Mouse (Mus musculus) urinary bladder, postnatal 25 days (tissue): ENCODE measurements around the gene L2hgdh.

Experiments used
- DNase-seq: peaks from one replicate; pipeline ENCODE4 v3.0.0; 2022; ENCODE audit warnings: low spot score

Gene L2hgdh

GRCm38 (mm10) chr12:69724711-69725460 is at the start of gene L2hgdh, which contains the start of gene Atp5s:
L2hgdh (minus strand) TSS chr12:69724873.
Atp5s (plus strand) TSS chr12:69724950.
- peak; percentile 95 for DNase-seq

DNA sequence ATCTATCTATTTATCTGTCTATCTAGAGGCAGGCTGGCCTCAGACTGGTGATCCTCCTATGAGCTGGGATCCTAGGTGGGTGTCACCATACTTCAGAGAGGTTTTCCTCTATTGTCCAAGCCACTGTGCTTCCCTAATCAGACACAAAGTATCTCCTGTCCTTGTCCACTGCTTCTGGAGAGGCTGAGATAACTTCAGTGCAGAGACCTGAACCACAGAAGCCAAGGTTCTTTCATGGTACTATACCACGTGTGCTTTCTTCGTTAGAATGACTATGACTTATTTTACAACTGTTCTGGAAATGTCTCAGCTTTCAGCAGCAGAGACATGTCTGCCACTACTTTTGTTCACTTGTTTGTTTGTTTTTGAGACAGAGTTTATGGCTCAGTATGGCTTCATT is 44.2 kb upstream of the L2hgdh start:
- DNase-seq = no peak

DNA sequence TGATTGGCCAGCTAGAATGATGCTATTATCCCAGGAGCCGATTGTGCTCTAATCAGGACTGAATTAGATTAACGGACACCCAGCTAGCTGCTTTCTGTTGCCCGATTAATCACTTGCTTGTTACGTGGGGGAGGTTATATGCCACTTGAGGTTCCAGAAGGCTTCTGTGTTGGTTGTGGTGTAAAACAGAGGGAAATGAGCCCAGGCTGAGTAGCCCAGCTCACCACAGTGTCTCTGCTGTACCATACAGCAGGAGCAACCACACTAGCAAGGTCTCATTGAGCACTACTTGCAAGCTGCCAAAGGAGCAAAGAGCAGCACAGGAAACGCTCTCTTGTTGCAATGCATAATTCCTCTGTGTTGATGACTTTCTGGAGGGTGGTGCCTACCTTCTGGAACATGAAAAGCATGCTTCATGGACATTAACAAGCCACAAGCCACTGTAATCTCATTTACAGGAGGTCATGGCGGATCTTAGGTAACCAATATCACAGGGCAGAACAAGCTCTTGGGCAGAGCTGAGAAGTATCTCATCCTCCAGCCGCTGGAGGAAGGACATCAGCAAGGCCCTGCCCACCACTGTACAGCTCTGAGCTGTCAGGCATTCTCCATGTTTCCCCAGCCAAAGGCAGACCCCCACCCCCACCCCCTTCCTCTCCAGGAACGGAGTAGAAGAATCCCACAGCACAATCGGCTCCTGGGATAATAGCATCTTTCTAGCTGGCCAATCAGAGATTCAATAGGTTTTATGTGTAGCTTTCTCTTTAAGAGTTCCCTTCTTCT is 43.0 kb upstream of the L2hgdh start:
- DNase-seq = no peak

DNA sequence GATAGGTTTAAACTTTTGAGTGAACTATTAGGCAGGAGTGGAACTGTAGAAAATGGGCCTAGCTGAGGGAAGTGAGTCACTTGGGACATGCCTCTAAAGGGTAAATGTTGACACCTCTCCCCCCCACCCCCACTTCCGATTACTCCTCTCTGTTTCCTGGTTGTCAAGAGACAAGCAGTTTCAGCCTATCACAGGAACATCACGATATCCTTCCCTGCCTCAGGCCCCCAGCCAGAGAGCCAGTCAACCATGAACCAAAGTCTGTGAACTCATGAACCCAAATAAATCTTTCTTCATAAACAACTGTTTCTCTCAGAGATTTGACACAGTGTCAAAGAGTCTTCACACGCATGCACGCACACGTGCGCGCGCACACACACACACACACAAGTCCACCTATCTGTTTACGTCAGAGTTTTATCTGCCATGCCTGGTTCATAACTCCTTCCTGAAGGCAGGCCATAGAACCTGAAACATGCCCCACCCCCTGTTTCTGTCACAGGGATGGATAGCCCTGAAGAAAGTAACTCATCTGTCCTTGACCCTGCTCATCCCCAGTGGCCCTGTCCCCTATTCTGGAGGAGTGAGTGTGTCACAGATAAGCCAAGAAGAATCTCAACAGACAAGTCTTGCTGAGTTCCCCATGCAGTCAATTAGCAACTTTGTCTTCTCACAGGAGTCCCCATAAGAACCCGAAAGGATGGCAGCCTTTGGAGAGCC is 41.7 kb upstream of the L2hgdh start:
- no peak for DNase-seq

DNA sequence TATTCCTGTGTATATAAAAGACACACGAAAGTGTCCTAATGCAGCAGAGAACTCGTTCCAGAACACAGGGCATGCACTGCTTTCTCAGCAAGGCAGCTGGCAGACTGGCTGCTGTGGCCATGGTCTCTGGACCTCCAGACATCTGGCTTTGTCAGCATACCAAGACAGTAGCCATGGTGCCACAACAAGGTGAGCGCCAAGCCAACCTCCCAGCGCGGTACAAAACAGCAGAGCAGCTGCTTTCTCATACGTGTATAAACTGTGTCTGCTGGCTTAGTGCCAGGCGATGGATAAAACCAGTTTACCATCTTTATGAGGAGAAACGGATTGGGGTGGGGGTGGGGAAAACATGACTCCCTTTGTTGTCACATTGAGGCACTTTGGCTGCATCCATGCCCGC is 40.9 kb upstream of the L2hgdh start:
- no peak for DNase-seq

GRCm38 (mm10) chr12:69761603-69762002 is 36.9 kb upstream of the L2hgdh start:
- DNase-seq = no peak

DNA sequence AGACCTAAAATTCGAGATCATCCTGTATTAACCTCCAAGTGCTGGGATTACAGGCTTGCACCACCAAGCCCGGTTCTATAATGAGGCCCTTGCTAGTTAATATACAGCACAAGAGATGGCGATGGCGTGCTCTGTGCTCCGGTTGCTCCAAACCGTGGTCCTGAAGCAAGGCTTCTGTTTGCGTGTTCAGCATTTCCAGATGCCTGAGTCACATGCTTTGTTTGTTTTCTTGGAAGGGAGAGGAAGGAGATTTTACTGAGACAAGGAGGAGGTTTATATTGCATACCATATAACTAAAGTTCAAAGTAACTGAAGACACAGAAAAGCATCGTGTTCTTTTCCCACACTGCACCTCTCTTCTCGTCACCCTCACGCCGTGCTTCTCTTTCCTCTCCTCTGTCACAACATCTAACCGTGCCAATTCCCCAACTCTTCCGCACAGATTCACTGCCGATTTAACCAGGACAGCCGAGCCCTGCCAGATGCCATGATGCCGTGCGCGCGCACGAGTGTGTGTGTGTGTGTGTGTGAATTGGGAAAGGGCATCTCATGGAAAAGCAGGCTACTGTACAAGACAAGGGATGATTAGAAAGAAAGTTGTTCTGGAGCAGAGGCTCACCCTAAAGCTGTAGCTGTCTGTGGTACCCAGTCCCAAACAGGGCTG is 36.2 kb upstream of the L2hgdh start:
- DNase-seq = no peak

- no peak for DNase-seq
Measured at GRCm38 (mm10) chr12:69760014-69760413, 35.3 kb upstream of the L2hgdh start.

GRCm38 (mm10) chr12:69759267-69759885 is 34.7 kb upstream of the L2hgdh start:
- no peak for DNase-seq

GRCm38 (mm10) chr12:69758221-69759185 is 33.8 kb upstream of the L2hgdh start:
- no peak for DNase-seq

GRCm38 (mm10) chr12:69757418-69758141 is 32.9 kb upstream of the L2hgdh start:
- DNase-seq = peak; percentile 39

DNA sequence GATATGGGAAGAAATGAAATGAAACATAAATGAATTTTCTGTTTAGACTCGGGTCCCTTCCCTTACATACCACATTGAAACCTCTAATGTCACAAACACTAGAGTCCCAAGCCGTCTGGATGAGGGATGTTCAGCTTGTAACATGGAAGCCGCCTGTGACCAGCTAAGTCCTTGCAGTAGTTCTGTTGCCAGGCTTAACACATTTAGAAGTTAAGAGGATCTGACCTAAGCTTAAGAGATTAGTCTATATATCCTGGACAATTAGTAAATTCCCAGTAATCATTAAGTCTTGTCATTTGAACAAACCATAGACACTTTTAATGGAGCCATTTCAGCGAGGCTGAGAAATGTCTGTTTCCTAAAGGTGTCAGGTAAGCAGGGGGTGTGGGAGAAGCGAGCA is 31.3 kb upstream of the L2hgdh start:
- no peak for DNase-seq

GRCm38 (mm10) chr12:69753936-69754335 is 29.3 kb upstream of the L2hgdh start:
- DNase-seq = no peak

- no peak for DNase-seq
Measured at GRCm38 (mm10) chr12:69751864-69752341, 27.2 kb upstream of the L2hgdh start.

GRCm38 (mm10) chr12:69744138-69744537 is 19.5 kb upstream of the L2hgdh start:
- DNase-seq = no peak

DNA sequence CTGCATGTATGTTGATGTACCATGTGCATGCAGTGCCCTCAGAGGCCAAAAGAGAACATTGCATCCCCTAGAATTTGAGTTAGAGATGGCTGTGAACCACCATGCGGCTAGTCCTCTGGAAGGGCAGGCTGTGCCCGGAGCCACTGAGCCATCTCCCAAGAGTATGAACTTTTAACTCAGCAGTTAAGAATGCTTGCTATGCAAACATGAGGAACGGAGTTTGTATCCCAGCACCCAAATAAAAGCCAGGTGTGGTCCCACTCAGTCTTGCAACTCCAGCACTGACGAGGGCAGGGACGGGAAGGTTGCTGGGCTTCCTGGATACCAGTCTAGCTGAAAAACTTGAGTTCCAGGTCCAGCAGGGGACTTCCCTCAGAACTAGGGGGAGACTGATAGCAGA is 17.3 kb upstream of the L2hgdh start:
- DNase-seq = no peak

GRCm38 (mm10) chr12:69733923-69734322 is 9.2 kb upstream of the L2hgdh start:
- no peak for DNase-seq

DNA sequence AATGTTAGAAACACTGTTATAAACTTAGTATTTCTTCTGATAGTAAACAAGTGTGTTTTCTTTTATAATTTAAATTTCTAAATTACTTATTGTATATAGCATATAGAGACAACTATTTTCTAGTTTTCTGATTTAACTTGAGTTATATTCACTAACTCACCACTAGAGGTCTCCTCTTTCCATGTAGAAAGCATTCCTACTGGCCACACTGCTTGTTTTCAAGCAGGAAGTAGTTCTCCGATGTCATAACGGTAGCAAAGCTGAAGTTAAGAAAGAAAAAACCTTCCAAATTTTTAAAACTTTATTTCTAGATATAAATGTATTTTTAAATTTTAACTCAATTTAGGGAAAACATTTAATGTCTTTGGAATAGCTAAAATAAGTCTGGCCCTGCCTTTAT is 8.8 kb upstream of the L2hgdh start:
- DNase-seq = no peak

- DNase-seq = no peak
Measured at GRCm38 (mm10) chr12:69732221-69732620, 7.5 kb upstream of the L2hgdh start.

- no peak for DNase-seq
Measured at GRCm38 (mm10) chr12:69730306-69730705, 5.6 kb upstream of the L2hgdh start.
